Mouse (Mus musculus): ENCODE measurements around the gene Vmac.

GRCm38 (mm10) chr17:56736534-56736933 lies 18.7 kb upstream of the Vmac start:
- no peak for TF ChIP-seq USF1 (IDR thresholded peaks at IDR 0.05; ENCODE audit: low read depth, low read length)
- no peak for TF ChIP-seq POLR2A (IDR thresholded peaks at IDR 0.05; ENCODE audit: control insufficient read depth in 1 of 2, insufficient read depth in 1 of 2, low read depth in 1 of 2, low read length in 2 of 2, poor library complexity in 1 of 2)
- TF ChIP-seq ETS1 (IDR thresholded peaks at IDR 0.05; ENCODE audit: low read depth, low read length) = no peak
- TF ChIP-seq CTCF (IDR thresholded peaks at IDR 0.05 in 2 of 3, conservative IDR thresholded peaks at IDR 0.05 in 1 of 3; ENCODE audit: control insufficient read depth in 1 of 3, insufficient read depth in 1 of 3, low read depth in 2 of 3, low read length in 3 of 3, poor library complexity in 1 of 3, severe bottlenecking in 1 of 3) = peak; percentile 71 to 81 (median 71)
- no peak for TF ChIP-seq HCFC1 (IDR thresholded peaks at IDR 0.05; ENCODE audit: low read depth, low read length)
- no peak for TF ChIP-seq ZC3H11A (IDR thresholded peaks at IDR 0.05; ENCODE audit: low read depth, low read length)
- TF ChIP-seq EP300 (IDR thresholded peaks at IDR 0.05; ENCODE audit: low read depth in 1 of 2, low read length in 2 of 2) = no peak
- TF ChIP-seq POLR2AphosphoS2 (IDR thresholded peaks at IDR 0.05; ENCODE audit: low read length) = no peak
- TF ChIP-seq MYC (IDR thresholded peaks at IDR 0.05; ENCODE audit: low read depth, low read length) = no peak
- TF ChIP-seq MAX (IDR thresholded peaks at IDR 0.05; ENCODE audit: low read length) = no peak
